Mouse (Mus musculus) cerebellum, adult 9-10 months (tissue): ENCODE data around the gene Traf1.

Experiments used
- DNase-seq: peaks from one replicate; pipeline ENCODE4 v3.0.0; 2022

Gene Traf1

DNA sequence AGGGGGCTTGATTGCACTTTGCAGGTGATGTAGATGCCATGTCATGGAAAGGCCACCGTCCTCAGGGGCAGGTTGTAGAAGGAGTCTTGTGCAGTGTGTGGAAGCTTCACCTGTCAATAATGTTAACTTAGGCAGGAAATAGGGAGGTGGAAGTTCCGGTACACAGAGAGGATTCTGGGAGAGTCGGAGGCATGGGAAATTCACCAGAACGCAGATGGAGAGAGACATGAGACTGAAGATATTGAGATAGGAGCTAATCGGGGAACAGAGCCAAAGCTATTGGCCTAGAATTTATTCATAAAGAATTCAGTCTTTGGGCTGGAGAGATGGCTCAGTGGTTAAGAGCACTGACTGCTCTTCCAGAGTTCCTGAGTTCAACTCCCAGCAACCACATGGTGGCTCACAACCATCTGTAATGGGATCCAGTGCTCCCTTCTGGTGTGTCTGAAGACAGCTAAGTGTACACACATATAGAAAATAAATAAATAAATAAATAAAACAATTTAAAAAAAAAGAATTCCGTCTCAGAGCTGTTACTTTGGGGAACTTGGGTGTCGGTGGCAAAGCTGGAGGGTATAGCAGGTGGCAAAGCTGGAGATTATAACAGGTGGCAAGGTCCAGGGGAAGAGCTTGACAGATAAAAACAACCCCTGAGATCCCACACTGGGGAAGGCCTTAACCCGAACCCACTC lies 4.8 kb upstream of the Traf1 start:
- no peak for DNase-seq

DNA sequence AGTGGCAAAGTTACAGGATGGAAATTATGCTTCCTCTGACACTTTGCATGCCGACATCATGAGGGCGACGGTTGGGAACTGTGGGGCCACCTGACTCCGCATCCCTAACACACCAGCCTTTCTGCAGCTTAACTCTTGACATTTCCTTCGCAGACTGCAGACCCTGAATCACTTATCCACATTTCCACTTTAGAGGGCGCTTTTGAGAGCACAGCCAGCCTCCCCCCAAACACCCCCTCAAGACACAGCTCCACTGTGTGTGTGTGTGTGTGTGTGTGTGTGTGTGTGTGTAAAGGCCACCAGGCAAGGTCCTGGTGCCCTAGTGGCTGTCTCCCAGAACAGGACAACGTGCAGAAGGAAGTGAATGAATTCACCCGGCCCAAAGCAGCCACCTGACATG lies 4.2 kb upstream of the Traf1 start:
- DNase-seq = no peak

DNA sequence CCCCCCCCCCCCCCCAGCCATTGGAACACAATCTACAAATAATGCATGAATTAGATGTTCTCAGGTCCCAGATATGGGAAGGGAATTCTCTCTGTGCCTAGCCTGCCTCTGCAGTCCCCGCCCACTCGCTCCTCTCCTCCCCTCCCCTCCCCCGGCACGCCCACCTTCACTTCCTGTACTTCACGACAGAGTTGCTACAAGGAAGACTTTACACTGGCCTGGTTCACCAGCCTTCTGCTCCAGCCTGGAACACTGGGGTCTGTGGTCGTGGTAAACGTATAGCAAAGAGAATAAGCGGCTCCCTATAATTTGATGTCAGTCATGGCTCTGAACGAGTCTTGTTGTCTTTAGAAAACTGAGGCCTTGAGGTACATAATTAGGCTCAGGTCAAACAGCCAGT lies 3.7 kb upstream of the Traf1 start:
- DNase-seq = no peak

DNA sequence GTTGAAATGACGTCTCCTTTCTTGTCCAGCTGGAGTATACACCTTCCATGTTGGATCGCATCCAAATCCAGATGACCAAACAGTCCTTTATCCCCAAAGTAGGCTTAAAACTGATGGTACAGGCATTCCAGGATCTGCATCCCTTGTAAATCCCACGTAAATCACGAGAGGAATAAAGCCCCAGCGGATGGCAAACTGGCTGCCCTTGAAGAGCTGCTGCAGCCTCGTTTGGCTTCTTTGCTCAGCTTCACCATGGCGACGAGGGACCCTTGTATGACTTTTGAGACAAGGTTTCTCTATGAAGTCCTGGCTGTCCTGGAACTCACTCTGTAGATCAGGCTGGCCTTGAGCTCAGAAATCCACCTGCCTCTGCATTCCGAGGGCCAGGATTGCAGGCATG lies 3.1 kb upstream of the Traf1 start:
- DNase-seq = no peak

DNA sequence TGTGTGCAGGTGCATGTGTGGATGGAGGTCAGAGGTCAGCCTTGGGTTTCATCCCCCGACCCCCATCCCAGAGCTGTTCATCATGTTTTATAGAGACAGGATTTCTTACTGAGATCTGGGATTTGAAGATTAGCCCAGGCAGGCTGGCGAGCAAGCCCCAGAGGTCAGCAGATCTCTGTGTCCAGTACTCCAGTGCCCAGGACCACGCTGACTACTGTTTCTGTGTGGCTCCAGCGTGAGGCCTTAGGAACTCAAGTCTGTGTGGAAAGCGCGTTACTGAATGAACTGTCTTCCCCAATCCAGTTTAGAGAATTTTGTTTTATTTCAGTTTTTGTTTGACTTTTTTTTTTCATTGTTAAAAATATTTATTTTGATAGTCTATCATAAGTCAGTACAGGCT lies 2.7 kb upstream of the Traf1 start:
- DNase-seq = no peak

DNA sequence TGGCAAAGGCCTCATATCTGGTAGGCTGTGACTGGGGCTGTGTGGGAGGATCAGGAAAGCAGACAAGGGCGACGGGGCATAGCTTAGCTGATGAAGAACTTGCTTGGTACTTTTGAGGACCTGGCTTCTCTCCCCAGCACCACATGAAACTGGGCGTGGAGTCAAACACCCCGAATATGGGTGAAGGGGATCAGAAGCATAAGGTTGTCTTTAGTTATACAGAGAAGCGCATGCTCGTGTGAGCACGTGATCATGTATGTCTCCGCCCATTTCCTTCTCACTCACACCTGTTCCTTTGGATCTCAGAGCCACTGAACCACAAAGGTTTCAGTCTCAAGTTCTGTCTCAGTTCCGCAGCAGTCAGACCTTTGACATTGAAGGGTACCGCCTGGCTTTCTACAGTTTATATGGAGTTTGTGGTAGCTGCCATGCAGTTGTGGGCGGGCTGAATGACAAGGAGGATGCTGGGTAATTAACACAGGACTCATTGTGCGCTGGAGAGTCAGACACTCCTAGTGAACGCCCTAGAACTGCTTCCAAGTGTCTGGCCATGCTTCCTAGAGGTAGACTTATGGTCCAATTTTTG lies 1.9 kb upstream of the Traf1 start:
- no peak for DNase-seq

DNA sequence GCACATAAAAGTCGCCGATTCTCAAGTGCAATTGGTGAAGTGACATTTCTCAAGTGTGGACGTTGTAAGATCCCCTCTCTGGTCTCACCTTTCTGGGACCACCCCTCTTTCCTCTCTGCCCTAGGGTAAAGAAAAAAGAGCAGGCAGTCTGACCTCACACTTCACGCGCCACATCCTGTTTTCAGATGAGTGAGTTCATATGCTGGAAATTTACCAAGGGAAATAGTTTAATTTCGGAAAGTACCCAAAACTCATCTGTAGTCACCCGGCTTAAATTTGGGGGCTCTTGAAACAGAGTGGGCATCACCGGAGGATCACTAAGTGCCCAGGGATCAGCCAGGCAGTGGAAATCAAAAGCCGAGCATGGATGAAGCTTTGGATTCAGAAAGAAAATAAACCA lies 1.3 kb upstream of the Traf1 start:
- DNase-seq = no peak

DNA sequence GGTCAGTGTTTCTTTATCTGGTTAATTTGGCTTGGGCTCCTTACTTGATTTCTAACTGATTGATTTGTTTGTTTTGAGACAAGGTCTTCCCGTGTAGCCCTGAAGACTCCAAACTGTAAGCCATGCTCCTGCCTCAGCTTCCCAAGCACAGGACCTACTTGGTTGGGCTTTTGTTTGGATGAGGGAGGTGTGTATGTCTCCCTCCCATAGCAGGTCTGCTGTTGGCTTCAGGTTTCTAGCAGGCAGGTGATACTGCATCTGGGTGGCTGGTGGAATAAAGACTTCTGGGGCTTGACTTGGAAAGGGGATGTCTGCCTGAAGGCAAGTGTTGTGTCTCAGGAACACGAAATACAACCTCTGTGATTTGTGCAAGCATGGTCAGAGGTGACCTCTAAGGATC lies 639 bp upstream of the Traf1 start:
- DNase-seq = no peak

DNA sequence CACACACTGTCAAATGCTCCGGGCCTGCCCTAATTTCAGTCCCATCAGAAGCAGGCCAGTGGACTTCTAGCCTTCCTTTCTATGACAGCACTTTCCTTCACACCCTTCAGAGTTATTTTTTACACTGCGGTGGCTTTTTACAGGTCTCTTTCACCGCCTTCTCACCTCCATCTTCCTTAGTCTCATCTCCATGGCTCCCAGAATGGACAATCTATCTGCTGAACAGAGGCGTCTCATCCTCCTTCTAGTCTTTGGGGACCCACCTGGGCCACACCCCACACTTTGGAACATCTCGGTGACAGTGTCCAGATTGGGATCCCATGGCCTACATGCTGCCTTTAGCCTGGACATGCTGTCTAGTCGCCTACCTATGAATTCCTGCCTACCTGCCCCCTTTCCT lies 606 bp downstream of the Traf1 start:
- DNase-seq = no peak

DNA sequence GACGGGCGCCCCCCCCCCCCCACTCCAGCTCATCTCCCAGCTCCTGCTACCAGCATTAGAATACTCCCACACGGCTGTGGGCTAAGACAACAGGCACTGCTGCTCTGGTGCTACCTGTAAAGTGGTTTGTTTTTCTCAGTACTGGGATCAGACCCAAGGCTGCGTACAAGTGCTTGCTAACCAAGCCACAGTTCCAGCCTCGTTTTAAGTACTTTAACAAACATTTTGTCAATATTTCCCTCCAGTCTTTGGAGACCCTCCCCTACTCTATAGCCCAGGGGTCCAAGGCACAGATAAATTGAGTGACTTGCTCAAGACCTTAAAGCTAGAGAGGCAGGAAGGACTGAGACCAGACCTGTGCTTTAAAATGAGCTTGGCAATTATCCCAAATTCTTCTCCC lies 1.1 kb downstream of the Traf1 start:
- no peak for DNase-seq

DNA sequence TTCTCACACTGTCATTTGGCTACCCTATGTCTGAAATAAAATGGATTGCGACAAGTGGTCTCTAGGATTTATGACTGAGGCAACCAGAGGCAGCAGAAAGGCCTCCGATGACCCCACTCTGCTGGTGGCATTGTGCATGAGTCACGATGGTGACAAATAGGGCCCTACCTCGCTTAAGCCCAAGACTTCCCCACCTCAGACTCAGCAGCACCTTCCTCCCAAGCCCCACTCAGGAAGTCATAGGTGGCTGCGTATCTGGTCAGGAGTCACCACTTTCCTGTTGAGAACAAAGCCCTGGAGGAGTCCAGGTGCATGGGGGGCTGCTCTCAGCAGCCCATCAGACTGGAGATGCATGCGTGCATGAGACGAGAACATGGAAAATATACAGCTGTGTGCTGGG lies 3.0 kb downstream of the Traf1 start:
- no peak for DNase-seq

DNA sequence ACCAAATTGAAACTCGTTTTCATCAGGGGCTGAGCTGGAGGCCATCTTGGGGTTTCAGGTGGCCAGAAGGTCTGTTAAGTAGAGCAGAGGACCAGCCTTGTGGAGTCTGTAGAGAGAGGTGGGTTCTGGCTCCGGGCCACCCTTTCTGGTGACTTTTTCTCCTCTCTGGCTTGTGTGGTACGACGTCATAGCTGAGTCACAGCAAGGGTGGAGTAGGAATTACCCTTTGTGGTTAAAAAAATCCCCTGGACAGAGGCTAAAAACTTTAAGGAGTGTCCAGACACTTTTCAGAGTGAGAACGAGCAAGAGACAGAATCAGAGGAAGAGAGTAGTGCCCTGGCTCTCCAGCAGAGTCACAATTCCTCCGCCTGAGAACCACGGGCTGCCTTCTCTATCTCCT lies 3.5 kb downstream of the Traf1 start:
- no peak for DNase-seq

DNA sequence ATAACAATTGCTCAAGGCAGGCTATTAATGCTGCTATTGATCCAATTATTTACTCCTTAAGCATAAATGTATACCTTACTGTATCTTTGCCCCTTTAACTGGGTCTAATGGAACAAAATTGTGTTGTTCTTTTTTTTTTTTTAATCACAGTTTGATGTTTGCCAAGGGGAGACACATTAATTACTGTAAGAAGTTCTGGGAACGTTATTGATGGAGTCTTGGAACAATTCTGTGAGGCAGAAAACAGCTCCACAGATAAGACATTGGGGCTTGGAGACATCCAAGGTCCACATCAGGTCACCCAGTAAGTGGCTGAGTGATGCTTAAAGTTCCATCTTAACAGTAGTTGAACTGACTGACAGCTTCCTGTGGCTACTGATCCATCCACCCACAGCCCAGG lies 4.2 kb downstream of the Traf1 start:
- DNase-seq = no peak

DNA sequence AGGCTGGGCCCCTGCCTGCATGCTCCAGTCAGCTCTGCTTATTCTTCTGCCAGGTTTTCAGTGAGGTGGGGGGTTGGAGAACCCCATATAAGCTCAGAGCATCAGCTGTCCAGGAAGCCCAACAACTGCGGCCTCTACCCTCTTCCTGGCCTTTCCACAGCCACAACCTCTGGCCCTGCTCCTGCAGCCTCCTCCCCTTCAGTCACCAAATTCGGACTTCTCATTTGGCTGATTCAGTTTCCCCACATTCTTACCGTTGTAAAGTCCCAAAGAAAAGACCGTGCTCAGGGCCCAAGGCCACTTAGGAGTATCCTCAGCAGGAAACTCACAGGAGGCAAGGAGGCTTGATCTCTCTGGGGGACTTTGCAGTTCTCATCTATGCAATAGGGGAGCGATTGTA lies 4.6 kb downstream of the Traf1 start:
- no peak for DNase-seq

DNA sequence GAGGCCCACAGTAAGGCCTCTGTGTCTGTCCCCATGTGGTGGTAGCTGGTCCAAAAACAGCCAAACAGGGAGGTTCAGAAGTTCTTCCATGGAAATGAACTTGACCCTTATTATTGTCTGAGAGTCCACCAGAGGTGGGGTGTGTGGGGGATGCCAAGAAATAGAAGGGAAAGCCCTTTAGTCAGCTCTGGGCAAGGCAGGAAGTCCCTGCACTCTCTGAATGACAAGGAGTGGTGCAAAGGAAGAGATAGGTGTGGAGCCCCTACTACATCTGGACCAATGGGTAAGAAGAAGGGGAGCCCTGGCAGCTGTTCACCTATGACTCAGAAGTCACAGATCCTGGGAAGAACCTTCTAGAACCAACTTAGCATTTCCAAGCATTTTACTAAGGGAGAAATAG lies 7.2 kb downstream of the Traf1 start:
- no peak for DNase-seq

DNA sequence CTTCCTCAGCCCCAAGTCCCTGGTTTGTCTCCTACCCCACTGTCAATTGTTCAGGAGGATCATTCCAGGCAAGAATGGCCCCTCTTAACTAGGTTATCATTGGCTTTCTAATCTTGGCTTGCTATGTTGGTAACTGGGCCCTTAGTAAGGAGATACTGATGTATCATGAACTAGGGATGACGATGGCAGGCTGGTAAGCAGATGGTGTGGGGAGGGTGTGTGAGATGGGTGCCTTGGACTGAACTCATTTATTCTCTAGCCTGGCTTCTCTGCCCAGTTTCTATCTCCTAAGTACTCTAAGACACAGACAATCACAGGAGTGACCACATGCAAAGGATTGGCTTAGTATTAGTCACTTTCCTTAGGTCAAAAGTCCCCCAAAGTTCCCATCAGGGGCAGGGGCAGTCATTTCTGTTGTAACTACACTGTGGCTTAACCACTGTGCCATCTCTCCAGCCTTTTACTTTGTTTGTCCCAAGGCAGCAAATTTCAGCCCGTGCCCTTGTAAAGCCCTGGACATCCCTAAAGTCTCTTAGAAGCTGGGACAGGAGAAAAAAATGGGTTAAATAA lies 7.9 kb downstream of the Traf1 start:
- no peak for DNase-seq

DNA sequence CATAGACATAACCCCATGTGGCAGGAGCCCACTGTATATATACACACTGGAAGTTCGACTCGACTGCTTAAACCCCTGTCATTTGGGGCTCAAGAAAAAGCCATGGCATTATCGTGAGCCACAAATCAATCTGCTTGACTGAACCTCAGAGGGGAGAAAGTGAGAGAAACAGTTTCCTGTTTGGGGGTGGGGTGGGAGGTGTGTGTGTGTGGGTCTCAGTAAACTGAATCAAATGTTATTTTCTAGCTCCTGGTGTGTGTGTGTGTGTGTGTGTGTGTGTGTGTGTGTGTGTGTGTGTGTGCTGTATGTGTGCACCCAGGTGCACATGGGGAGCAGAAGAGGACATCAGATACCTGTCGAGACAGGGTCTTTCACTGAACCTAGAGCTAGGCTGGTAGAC lies 8.6 kb downstream of the Traf1 start:
- DNase-seq = no peak

DNA sequence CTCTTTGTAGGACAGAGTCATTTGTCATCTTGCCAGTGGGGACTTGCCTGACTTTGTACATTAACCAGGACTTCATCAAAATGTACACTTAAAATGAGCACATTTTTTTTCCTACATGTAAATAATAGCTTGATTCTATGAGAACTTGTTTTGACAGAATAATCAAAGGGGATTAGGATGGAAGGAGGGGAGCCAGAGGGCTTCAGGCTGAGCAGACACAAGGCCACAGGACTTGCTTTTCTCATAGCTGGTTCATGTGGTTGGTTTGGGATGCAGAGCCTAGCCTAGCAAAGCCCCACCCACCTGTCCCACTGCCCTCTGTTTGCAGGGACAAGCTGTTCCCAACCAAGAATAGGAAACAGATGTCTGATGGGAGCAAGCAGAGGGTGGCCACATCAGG lies 10.1 kb downstream of the Traf1 start:
- no peak for DNase-seq

DNA sequence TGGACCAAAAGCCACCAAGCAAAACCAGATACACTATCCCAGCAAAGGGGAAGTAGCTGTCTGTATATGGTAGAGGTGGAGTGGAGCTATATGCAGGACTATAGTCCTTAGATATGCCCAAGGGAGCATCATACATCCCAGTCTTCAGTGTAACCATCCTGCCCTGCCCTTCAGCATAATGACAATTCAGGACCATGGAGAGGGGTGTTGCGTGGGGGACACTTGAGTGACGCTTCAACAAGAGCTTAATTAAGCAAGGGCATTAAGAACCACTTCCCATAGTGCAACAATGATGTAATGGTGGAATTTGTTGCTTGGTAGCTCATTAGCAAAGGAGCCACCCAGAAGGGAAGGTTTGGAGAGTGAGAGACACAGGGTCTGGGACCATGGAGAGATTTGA lies 12.9 kb downstream of the Traf1 start:
- DNase-seq = no peak

DNA sequence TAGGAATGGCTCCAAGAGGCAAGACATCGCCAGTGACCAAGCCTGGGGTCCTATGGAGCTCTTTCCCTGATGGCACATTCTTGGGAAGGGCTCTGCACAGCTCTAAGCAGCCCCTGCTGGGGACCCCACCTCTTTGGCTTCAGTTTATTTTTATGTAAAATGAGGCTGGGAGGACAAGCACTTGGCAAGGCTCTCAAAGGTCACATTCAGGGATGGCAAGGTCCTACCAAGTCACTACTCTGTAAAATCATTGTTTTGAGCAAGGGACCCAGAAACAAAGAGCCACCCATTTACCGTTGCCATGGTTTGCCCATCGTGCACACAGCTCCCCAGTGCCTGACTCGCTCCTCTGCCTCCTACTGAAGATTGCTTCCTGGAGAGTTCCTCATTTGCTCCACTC lies 15.5 kb downstream of the Traf1 start:
- no peak for DNase-seq

DNA sequence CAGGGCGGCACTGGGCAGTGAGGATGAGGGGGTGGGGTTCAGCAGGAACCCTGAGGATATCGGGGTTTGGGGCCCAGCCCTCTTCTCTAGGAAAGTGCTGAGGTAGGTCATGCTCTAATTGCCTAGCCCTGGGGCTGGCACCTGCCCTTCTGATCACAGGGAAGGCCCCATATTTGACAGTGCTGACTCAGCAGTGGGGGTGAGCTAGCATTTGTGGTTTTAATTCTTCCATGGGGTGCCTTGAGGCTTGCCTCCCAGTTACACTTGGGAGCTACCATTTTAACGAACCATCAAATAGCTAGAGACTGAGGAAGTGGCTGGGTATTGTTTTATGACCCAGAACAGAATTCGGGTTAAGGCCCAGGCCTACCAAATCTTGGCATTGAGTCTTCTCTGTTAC lies 16.0 kb downstream of the Traf1 start:
- DNase-seq = no peak

DNA sequence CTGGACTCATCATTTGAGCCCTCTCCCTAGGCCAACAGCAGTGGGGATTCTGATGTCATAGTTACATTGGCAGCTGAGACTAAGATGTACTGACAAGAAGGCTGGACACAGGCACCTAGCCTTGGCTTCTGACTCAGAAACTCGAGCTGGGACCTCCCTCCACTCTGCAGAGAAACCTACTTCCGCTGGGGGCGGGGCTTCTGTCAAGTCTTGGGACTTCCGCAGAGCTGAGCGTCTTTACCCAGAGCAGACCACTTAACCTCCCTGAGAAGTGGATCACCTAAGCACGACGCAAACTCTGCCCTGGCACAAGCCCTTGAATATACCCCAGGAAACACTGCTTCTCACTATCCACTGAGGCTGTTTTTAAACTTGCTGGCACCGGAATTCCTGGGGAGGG lies 16.8 kb downstream of the Traf1 start:
- DNase-seq = no peak

DNA sequence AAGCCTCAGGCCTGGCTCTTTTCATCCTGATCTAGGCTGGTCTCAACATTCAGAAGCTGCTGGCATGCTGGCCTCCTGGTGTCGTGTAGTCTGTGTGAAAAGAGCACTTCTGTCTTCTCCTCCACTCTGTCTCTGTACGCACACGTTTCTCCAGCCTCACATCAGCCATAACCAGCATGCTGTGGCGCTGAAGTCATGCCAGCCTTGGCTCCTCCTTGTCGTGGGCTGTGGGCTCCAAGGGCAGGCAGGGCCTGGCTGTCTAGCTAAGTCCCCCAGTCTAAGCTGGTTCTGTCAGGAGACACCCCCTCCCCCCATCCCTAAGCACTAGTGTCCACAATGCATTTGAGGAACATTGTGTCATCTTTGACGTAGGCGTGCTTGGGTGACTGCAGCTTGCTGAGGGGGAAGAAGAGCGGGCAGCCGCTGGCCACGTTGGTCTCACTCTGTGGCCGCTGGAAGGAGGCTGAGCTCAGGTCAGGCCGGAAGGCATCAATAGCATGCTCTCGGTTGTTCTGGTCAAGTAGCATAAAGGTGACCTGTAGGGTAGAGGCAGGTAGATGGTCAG lies 17.9 kb downstream of the Traf1 start:
- no peak for DNase-seq

DNA sequence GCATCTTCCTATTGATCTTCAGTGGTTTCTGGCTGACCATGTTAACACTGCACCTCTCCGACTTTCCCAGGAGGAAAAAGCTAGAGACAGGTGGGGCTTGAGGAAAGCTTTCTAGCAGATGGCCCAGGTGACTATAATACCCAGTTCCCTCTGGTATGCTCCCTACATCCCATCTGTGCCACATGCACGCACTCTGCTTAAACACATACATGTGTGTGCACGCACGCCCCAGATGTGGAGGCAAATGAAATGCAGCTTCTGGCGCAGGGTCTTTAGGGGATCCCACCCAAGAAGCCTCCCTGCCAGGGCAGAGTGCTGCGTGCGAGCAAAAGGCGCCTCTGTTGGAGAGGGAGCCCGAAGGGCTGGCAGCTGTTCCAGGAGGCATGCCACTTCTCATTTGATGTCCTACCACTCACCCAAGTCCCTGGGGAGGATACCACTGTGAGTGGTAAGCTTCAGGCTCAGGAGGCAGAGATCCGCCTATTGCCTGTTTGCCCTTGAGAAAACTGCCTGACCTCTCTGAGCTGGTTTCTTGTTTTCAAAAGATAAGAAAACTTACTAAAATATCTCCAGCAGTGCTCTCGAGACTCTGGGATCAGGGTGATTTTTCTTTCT lies 20.4 kb downstream of the Traf1 start:
- no peak for DNase-seq
